Mouse (Mus musculus) E14TG2a.4 (cell line): ENCODE measurements around the gene Cdon.

Source experiments
- CTCF ChIP-seq: conservative IDR thresholded peaks from 2 replicates; pipeline ENCODE4 v1.5.1; 2014; ENCODE audit warnings: low read length
- NANOG ChIP-seq: IDR thresholded peaks from 2 replicates; pipeline ENCODE4 v1.6.1; 2014; ENCODE audit warnings: borderline replicate concordance, low read length, mixed read lengths
- POU5F1 ChIP-seq: IDR thresholded peaks from 2 replicates; pipeline ENCODE4 v1.6.1; 2014; ENCODE audit warnings: low read length, borderline replicate concordance

- TF ChIP-seq CTCF: peak; percentile 48
- TF ChIP-seq NANOG: no peak
- TF ChIP-seq POU5F1: no peak
Measured at GRCm38 (mm10) chr9:35523941-35524411, 103.0 kb downstream of the Cdon start.
